Mouse (Mus musculus): ENCODE measurements around the gene Tex13a.

Gene Tex13a

DNA sequence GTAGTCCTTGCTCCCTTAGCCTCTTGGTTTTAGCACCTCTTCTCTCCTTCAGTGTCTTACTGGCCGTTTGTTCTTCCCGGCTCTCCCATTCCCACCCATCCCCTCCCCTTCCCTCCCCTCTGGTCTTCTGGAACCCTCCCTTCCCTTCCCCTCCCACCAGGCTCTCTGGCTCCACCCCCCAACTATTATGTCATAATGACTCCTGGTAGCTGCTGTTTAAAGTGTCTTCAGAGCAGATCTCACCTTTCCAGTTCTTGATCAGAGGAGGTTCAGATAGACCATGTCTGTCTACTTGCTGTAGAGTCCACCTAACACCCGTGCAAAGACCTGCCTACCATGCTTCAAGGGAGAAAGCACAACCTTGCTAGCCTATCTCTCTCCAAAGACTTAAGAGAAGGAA, at the start of gene Tex13a:
Gene Tex13a, minus strand, starts transcription at position 101 of the 400 bp plus-strand sequence.
- no peak for DNase-seq

DNA sequence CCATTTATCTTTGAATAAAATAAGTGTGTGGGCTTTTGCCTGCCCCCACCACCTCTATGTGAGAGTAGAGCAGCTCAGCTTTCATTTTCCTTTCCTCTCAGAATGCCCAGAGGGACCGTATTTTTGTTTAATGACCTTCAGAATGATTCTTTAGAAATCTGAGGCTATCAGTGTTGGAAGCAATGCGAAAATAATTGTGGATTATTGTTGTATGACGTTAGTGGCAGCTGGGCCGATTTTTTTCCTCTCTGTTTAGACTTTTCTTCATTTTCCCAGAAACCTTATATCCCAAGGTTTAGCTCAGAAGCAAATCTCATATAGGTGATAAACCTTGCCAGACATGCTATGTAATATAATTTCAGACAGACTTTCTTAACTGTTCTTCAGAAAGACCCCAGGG, 25.2 kb upstream of the Tex13a start:
- no peak for DNase-seq

DNA sequence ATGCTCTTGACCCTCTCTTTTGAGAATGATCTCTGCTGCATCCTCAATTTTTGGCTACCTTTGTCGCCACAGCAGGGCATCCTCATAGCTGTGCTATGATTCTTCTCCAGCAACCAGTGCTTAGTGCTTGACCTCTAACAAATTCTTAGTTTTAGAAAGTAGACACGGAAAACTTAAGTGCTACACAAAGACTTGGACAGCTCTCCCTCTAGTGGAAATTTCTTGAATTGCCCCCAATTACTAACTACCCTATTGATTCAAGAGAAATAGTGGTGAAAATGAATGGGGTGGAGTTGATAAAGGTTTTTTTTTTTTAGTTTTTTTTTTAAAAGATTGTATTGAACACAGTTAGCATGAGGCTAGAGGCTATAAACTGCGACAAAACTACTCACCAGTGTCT, 39.2 kb downstream of the Tex13a start:
- DNase-seq, result peak in 1 of 2 experiments; percentile 1

Measured in kidney, postnatal 25 days (tissue).